Mouse (Mus musculus): ENCODE data around the gene Cd40. TPM values are rescaled to one million over a fixed set of nuclear protein-coding genes. Genes with fewer than 3 reads are reported as not detected.
A peak's percentile ranks its signal among the peaks of the same experiment; 100 is the strongest.

Gene Cd40
- polyA plus RNA-seq, 1 experiment: 2.0 TPM

GRCm38 (mm10) chr2:165091433-165091965 is 36.1 kb downstream of the Cd40 start:
- TF ChIP-seq CTCF (IDR thresholded peaks at IDR 0.05; ENCODE audit: borderline replicate concordance, insufficient read depth, low read length) (no peak), POLR2A (IDR thresholded peaks at IDR 0.05; ENCODE audit: low read depth, low read length) (no peak)
- no peak overlapping the region for H3K27ac ChIP-seq (ENCODE audit: insufficient read depth, low read length)
- H3K4me3 ChIP-seq (ENCODE audit: insufficient read depth, low read length): no peak overlapping the region
- no peaks in the 10 kb centered on the region for H3K4me1 ChIP-seq (ENCODE audit: control insufficient read depth, insufficient read depth, low read length)

DNA sequence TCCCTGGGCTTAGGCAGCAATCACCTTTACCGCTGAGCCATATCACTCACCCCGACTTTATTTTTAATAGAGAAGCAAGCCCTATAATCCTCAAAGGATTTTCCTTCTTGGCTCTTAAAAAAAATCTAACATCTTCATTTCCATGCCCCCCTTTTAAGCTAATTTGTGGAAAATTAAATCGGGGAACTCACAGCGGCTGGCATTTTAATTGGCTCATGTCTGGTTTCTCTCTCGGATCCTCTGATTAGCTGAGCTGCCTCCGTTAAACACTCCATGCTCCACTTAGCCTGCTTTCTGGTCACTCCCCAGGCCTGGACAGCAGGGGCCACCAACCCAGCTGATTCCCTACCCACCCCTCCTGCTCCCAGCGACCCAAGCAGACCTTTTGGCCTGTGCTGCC is 37.0 kb downstream of the Cd40 start:
- no peak overlapping the region for H3K27ac ChIP-seq (ENCODE audit: insufficient read depth, low read length)
- H3K4me3 ChIP-seq (ENCODE audit: insufficient read depth, low read length): no peak overlapping the region
- no peaks in the 10 kb centered on the region for H3K4me1 ChIP-seq (ENCODE audit: control insufficient read depth, insufficient read depth, low read length)
- TF ChIP-seq POLR2A (IDR thresholded peaks at IDR 0.05; ENCODE audit: low read depth, low read length) (no peak), CTCF (IDR thresholded peaks at IDR 0.05; ENCODE audit: borderline replicate concordance, insufficient read depth, low read length) (no peak)

- Histone ChIP-seq H3K4me1 (ENCODE audit: control insufficient read depth, insufficient read depth, low read length) (no peaks in the 10 kb centered on the region), H3K27ac (ENCODE audit: insufficient read depth, low read length) (no peak overlapping the region), H3K4me3 (ENCODE audit: insufficient read depth, low read length) (no peak overlapping the region)
- TF ChIP-seq POLR2A (IDR thresholded peaks at IDR 0.05; ENCODE audit: low read depth, low read length): no peak
- TF ChIP-seq CTCF (IDR thresholded peaks at IDR 0.05; ENCODE audit: borderline replicate concordance, insufficient read depth, low read length): no peak
Observed at GRCm38 (mm10) chr2:165096367-165096766, 40.9 kb downstream of the Cd40 start.

DNA sequence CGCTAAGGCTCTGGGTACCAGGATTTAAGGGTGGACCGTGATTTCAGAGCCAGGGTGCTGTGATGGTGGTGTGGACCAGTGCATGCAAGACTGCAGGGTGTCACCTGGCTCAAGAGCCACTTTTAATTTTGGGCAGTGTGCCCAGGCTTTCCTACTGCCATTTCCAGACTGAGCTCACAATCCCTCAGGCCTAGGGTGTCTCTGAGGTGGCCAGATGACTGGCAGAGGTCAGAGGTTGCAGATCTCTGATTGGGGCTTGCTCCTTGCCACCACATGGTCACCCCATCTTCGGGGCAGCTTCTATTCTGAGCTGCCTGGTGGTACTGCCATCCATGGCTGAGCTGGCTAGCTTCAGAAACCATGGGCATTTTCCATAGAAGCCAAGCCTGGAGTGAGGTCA is 43.4 kb downstream of the Cd40 start:
- Histone ChIP-seq H3K4me3 (ENCODE audit: insufficient read depth, low read length) (no peak overlapping the region), H3K4me1 (ENCODE audit: control insufficient read depth, insufficient read depth, low read length) (no peaks in the 10 kb centered on the region), H3K27ac (ENCODE audit: insufficient read depth, low read length) (no peak overlapping the region)
- no peak for TF ChIP-seq CTCF (IDR thresholded peaks at IDR 0.05; ENCODE audit: borderline replicate concordance, insufficient read depth, low read length)

- Histone ChIP-seq H3K27ac (ENCODE audit: insufficient read depth, low read length) (no peak overlapping the region), H3K4me3 (ENCODE audit: insufficient read depth, low read length) (no peak overlapping the region), H3K4me1 (ENCODE audit: control insufficient read depth, insufficient read depth, low read length) (no peaks in the 10 kb centered on the region)
- TF ChIP-seq CTCF (IDR thresholded peaks at IDR 0.05; ENCODE audit: borderline replicate concordance, insufficient read depth, low read length): no peak
- no peak for TF ChIP-seq POLR2A (IDR thresholded peaks at IDR 0.05; ENCODE audit: low read depth, low read length)
Observed at GRCm38 (mm10) chr2:165100749-165101148, 45.3 kb downstream of the Cd40 start.

- Histone ChIP-seq H3K27ac (ENCODE audit: insufficient read depth, low read length) (no peak overlapping the region), H3K4me1 (ENCODE audit: control insufficient read depth, insufficient read depth, low read length) (no peaks in the 10 kb centered on the region), H3K4me3 (ENCODE audit: insufficient read depth, low read length) (no peak overlapping the region)
- TF ChIP-seq CTCF (IDR thresholded peaks at IDR 0.05; ENCODE audit: borderline replicate concordance, insufficient read depth, low read length) (no peak), POLR2A (IDR thresholded peaks at IDR 0.05; ENCODE audit: low read depth, low read length) (no peak)
Observed at GRCm38 (mm10) chr2:165102920-165103319, 47.5 kb downstream of the Cd40 start.

GRCm38 (mm10) chr2:165105513-165106079 is 50.2 kb downstream of the Cd40 start:
- TF ChIP-seq POLR2A (IDR thresholded peaks at IDR 0.05; ENCODE audit: low read depth, low read length) (no peak), CTCF (IDR thresholded peaks at IDR 0.05; ENCODE audit: borderline replicate concordance, insufficient read depth, low read length) (no peak)
- Histone ChIP-seq H3K4me1 (ENCODE audit: control insufficient read depth, insufficient read depth, low read length) (no peaks in the 10 kb centered on the region), H3K27ac (ENCODE audit: insufficient read depth, low read length) (no peak overlapping the region), H3K4me3 (ENCODE audit: insufficient read depth, low read length) (no peak overlapping the region)

DNA sequence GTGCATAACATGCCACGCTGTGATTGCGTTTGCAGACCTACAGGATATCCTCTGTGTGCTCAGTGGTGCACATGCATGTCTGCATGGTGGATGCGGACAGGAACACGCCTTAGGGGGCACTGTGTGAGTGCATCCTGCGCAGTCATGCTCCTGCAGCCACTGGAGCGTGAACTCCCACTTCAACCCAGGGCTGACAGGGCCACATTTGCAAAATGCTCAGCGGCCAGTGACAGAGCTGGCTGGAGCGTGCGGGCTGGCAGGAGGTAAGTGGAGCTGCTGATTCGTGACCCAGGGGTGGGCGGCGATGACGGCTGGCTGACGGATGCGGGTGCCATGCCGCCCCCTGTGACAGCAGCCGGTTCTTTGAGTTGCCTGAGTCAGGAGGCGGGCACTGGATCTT is 51.2 kb downstream of the Cd40 start:
- Histone ChIP-seq H3K27ac (ENCODE audit: insufficient read depth, low read length) (no peak overlapping the region), H3K4me1 (ENCODE audit: control insufficient read depth, insufficient read depth, low read length) (no peaks in the 10 kb centered on the region), H3K4me3 (ENCODE audit: insufficient read depth, low read length) (no peak overlapping the region)
- no peak for TF ChIP-seq POLR2A (IDR thresholded peaks at IDR 0.05; ENCODE audit: low read depth, low read length)

DNA sequence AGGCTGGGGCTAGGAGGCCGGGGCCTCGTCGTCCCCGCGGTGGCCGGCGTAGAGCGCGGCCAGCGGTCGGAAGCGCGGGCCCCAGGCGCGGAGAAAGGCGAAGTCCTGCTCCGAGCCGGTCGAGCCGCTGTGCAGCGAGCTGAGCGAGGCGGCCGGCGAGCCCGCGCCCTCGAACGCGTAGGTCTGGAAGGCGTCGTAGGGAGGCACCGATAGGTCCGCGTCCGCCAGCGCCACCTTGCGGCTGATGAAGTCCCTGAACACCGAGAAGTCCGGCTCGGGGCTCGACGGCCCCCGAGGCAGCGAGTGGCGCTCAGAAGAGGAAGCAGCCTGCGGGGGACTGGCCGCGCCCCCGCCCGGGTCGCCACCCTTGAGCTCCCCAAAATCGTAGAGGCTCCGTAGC is 56.7 kb downstream of the Cd40 start:
- TF ChIP-seq POLR2A (IDR thresholded peaks at IDR 0.05; ENCODE audit: low read depth, low read length): no peak
- TF ChIP-seq CTCF (IDR thresholded peaks at IDR 0.05; ENCODE audit: borderline replicate concordance, insufficient read depth, low read length): peak; percentile 82; the same call in 1 of the 2 replicates
- Histone ChIP-seq H3K4me3 (ENCODE audit: insufficient read depth, low read length) (no peak overlapping the region), H3K27ac (ENCODE audit: insufficient read depth, low read length) (no peak overlapping the region), H3K4me1 (ENCODE audit: control insufficient read depth, insufficient read depth, low read length) (no peaks in the 10 kb centered on the region)

GRCm38 (mm10) chr2:165113733-165114132 is 58.3 kb downstream of the Cd40 start:
- Histone ChIP-seq H3K4me1 (ENCODE audit: control insufficient read depth, insufficient read depth, low read length) (no peaks in the 10 kb centered on the region), H3K4me3 (ENCODE audit: insufficient read depth, low read length) (no peak overlapping the region), H3K27ac (ENCODE audit: insufficient read depth, low read length) (no peak overlapping the region)
- no peak for TF ChIP-seq POLR2A (IDR thresholded peaks at IDR 0.05; ENCODE audit: low read depth, low read length)
- TF ChIP-seq CTCF (IDR thresholded peaks at IDR 0.05; ENCODE audit: borderline replicate concordance, insufficient read depth, low read length): no peak

- Histone ChIP-seq H3K4me3 (ENCODE audit: insufficient read depth, low read length) (no peak overlapping the region), H3K4me1 (ENCODE audit: control insufficient read depth, insufficient read depth, low read length) (no peaks in the 10 kb centered on the region), H3K27ac (ENCODE audit: insufficient read depth, low read length) (no peak overlapping the region)
- TF ChIP-seq CTCF (IDR thresholded peaks at IDR 0.05; ENCODE audit: borderline replicate concordance, insufficient read depth, low read length) (no peak), POLR2A (IDR thresholded peaks at IDR 0.05; ENCODE audit: low read depth, low read length) (no peak)
Observed at GRCm38 (mm10) chr2:165120765-165121164, 65.3 kb downstream of the Cd40 start.
